Mouse (Mus musculus) limb, embryonic 11.5 days (tissue): ENCODE data around the gene Tnrc6b. TPM values are rescaled to one million over a fixed set of nuclear protein-coding genes. Genes with fewer than 3 reads are reported as not detected.

Experiments
- ATAC-seq: fragments of 200-750 bp; cut with Nextera tagmentation; 2 replicates; pipeline ENCODE4 v1.8.0; 2017; ENCODE audit warnings: low read depth; ENCODE audit not compliant: insufficient number of reproducible peaks, low FRiP score, low TSS enrichment
- DNase-seq: peaks from one replicate; pipeline ENCODE4 v3.0.0-alpha.2; 2015; ENCODE audit warnings: low spot score
- H3K27ac ChIP-seq: fragments of 300-500 bp; sonication (generic); replicated peaks from 2 replicates; pipeline ENCODE4 v1.5.1; 2014; ENCODE audit warnings: low read depth, mild to moderate bottlenecking, low read length
- H3K27me3 ChIP-seq: fragments of 300-500 bp; sonication (generic); 2 replicates; pipeline ENCODE4 v1.6.1; 2014; ENCODE audit warnings: mild to moderate bottlenecking, low read length, mixed read lengths; ENCODE audit not compliant: control insufficient read depth, insufficient read depth
- H3K36me3 ChIP-seq: fragments of 300-500 bp; sonication (generic); 2 replicates; pipeline ENCODE4 v1.6.1; 2014; ENCODE audit warnings: mild to moderate bottlenecking, low read length, moderate library complexity, mixed read lengths; ENCODE audit not compliant: control insufficient read depth, insufficient read depth
- H3K4me1 ChIP-seq: fragments of 300-500 bp; sonication (generic); 2 replicates; pipeline ENCODE4 v1.6.1; 2014; ENCODE audit warnings: low read length, mixed read lengths; ENCODE audit not compliant: control insufficient read depth, insufficient read depth
- H3K4me2 ChIP-seq: fragments of 300-500 bp; sonication (generic); 2 replicates; pipeline ENCODE4 v1.6.1; 2014; ENCODE audit warnings: low read depth, mild to moderate bottlenecking, moderate library complexity; ENCODE audit not compliant: severe bottlenecking
- H3K4me3 ChIP-seq: fragments of 300-500 bp; sonication (generic); 2 replicates; pipeline ENCODE4 v1.5.1; 2014; ENCODE audit warnings: low read depth, low read length
- H3K9ac ChIP-seq: fragments of 300-500 bp; sonication (generic); 2 replicates; pipeline ENCODE4 v1.6.1; 2014; ENCODE audit warnings: mild to moderate bottlenecking, low read length
- H3K9me3 ChIP-seq: fragments of 300-500 bp; sonication (generic); 2 replicates; pipeline ENCODE4 v1.6.1; 2016; ENCODE audit warnings: low read length; ENCODE audit not compliant: control insufficient read depth
- WGBS: fragments of 180-500 bp; shearing (Covaris S2); extraction: QIAGEN DNeasy Blood & Tissue Kit; methylation state at CpG from one replicate; pipeline ENCODE4 v1.1.7; 2014; 5-methylcytosine and 5-hydroxymethylcytosine counted together
- polyA plus RNA-seq: library from polyadenylated mRNA; unstranded; fragments of >200 nt; fragmentation: Nextera tagmentation; extraction: Ambion mirVana; gene quantifications from 2 replicates; pipeline ENCODE4 v1.2.1, GENCODE M21; 2014

Tnrc6b gene
- polyA plus RNA-seq, 1 experiment from 2014 or later = 15.4 TPM

DNA sequence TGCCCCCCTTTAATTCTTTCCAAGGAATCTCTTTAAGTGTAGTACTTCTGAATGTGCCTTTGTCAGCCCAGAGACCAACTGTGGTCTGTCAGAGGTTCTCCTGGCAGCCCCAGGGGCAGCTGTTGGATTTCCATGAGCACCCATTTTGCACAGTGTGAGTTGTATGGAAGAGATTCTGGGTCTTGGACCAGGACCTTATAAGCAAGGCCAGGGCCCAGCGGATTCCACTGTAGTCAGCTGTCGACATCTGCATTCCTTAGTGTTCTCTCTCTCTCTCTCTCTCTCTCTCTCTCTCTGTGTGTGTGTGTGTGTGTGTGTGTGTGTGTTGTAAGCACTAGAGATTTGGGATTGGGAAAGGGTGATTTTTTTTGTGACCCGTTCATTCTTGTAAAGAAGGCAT lies 225.6 kb downstream of the Tnrc6b start:
- Histone ChIP-seq H3K9ac (no peak overlapping the region), H3K36me3 (no peaks in the 10 kb centered on the region; the same call in 1 of the 2 replicates), H3K4me3 (no peak overlapping the region), H3K9me3 (no peaks in the 10 kb centered on the region), H3K27ac (no peak overlapping the region), H3K4me2 (no peak overlapping the region), H3K27me3 (no peaks in the 10 kb centered on the region), H3K4me1 (no peaks in the 10 kb centered on the region)
- WGBS = 85% methylated on average over 3 of the region's 3 CpGs
- ATAC-seq = no peak
- no peak for DNase-seq

DNA sequence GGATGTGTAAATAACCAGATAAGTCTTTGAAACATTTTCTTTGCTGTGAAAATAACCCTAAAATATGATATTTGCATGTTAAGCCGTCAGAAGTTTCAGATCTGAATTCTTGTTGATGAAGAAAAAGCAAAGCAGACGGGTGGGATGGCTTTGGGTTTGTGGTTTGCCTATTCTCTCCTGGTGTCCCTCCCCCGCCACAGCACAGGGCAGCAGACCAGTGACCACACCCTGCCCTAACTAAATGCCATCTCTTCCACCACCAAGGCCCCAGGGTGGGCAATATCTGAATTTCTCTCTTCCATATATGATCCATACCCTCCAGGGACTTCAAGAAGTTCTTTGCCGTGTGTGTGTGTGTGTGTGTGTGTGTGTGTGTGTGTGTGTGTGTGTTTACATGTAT lies 227.5 kb downstream of the Tnrc6b start:
- Histone ChIP-seq H3K9ac (no peak overlapping the region), H3K36me3 (no peaks in the 10 kb centered on the region), H3K27ac (no peak overlapping the region), H3K4me3 (no peak overlapping the region), H3K27me3 (no peaks in the 10 kb centered on the region), H3K9me3 (no peaks in the 10 kb centered on the region), H3K4me1 (no peaks in the 10 kb centered on the region), H3K4me2 (no peak overlapping the region)
- WGBS = 86% methylated on average over 4 of the region's 4 CpGs
- ATAC-seq = no peak
- no peak for DNase-seq

GRCm38 (mm10) chr15:80939401-80939800 lies 228.3 kb downstream of the Tnrc6b start:
- DNase-seq (no peak), ATAC-seq (no peak)
- Histone ChIP-seq H3K4me2 (no peak overlapping the region), H3K27ac (no peak overlapping the region), H3K36me3 (no peaks in the 10 kb centered on the region), H3K4me3 (no peak overlapping the region), H3K9me3 (no peaks in the 10 kb centered on the region), H3K27me3 (no peaks in the 10 kb centered on the region), H3K4me1 (no peaks in the 10 kb centered on the region), H3K9ac (no peak overlapping the region)
- 89% methylated on average over 5 of the region's 5 CpGs for WGBS

- Histone ChIP-seq H3K4me1 (no peaks in the 10 kb centered on the region), H3K27me3 (no peaks in the 10 kb centered on the region), H3K9me3 (no peaks in the 10 kb centered on the region), H3K36me3 (no peaks in the 10 kb centered on the region), H3K4me3 (no peak overlapping the region), H3K27ac (no peak overlapping the region), H3K9ac (no peak overlapping the region), H3K4me2 (no peak overlapping the region)
- DNase-seq (no peak), ATAC-seq (no peak)
- 93% methylated on average over 6 of the region's 6 CpGs for WGBS
Measured at GRCm38 (mm10) chr15:80941468-80942040, 230.4 kb downstream of the Tnrc6b start.

DNA sequence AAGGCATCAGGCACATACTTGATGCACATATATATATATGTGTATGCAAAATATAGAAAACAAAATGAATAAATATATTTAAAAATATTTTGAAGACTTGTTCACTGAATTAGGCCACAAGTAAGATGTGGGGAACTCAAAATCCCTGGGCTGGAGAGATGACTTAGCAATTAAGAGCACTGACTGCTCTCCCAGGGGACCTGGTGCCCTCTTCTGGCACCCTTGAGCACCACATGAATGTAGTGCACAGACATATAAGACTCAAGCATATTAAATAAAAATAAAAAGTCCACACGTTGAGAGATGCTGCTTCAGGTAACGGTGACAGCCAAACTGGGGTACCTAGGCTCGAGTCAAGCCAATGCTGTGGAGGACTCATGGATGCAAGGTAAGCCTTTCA lies 234.7 kb downstream of the Tnrc6b start:
- H3K9me3 ChIP-seq = no peaks in the 10 kb centered on the region
- no peak overlapping the region for H3K4me2 ChIP-seq
- no peak for ATAC-seq
- H3K9ac ChIP-seq = no peak overlapping the region
- WGBS = 63% methylated on average over 3 of the region's 3 CpGs
- no peaks in the 10 kb centered on the region for H3K36me3 ChIP-seq
- H3K27ac ChIP-seq = no peak overlapping the region
- no peak overlapping the region for H3K4me3 ChIP-seq
- no peaks in the 10 kb centered on the region for H3K27me3 ChIP-seq
- no peak for DNase-seq
- H3K4me1 ChIP-seq = peaks cover 2% of the 10 kb centered on the region; the same call in 1 of the 2 replicates

- DNase-seq (peak; percentile 92), ATAC-seq (peak; percentile 87)
- WGBS = 1% methylated on average over 63 of the region's 63 CpGs
- peak within 1 kb of the TSS; percentile 78 for H3K9ac ChIP-seq
- no peaks in the 10 kb centered on the region for H3K9me3 ChIP-seq
- peak within 1 kb of the TSS; percentile 47; the same call in 1 of the 2 replicates for H3K27ac ChIP-seq
- H3K36me3 ChIP-seq = peaks cover 8% of the 10 kb centered on the region; the same call in 1 of the 2 replicates
- peak within 1 kb of the TSS; percentile 91 for H3K4me3 ChIP-seq
- peaks cover 2% of the 10 kb centered on the region; the same call in 1 of the 2 replicates for H3K4me1 ChIP-seq
- peak within 1 kb of the TSS; percentile 57 for H3K4me2 ChIP-seq
- no peaks in the 10 kb centered on the region for H3K27me3 ChIP-seq
Measured at GRCm38 (mm10) chr15:80948145-80949135, 237.3 kb downstream of the Tnrc6b start, which contains the start of gene Adsl. Adsl (plus strand) TSS chr15:80948490.

GRCm38 (mm10) chr15:80949431-80949830 lies 238.3 kb downstream of the Tnrc6b start:
- 61% methylated on average over 4 of the region's 4 CpGs for WGBS
- ATAC-seq = no peak
- peak overlapping the region; percentile 57 for H3K4me2 ChIP-seq

DNA sequence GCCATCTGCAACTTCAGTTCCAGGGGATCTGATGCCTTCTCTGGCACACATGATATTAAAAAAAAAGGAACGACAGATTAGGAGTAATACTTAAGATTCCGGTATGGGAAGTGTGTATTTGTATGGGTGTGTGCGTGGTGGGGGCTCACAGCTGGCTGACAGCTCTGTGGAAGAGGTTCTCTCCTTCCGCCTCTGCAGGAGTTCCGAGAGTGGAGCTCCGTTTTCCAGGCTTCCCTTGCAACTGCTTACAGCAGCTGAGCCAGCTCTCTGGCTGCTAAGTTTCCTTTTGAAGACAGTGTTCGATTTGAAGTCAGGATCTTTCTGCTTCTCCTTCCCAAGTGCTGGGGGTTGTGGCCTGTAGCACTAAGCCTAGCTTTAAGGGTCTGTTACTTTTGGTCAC lies 238.9 kb downstream of the Tnrc6b start:
- no peak for DNase-seq
- Histone ChIP-seq H3K36me3 (peaks cover 18% of the 10 kb centered on the region), H3K4me2 (no peak overlapping the region), H3K9ac (no peak overlapping the region), H3K27me3 (no peaks in the 10 kb centered on the region), H3K27ac (no peak overlapping the region), H3K9me3 (no peaks in the 10 kb centered on the region), H3K4me3 (no peak overlapping the region), H3K4me1 (peaks cover 2% of the 10 kb centered on the region; the same call in 1 of the 2 replicates)
- no peak for ATAC-seq
- 95% methylated on average over 7 of the region's 7 CpGs for WGBS

More at GRCm38 (mm10) chr15:80949431-80949830, 238.3 kb downstream of the Tnrc6b start:
- H3K4me1 ChIP-seq = peaks cover 2% of the 10 kb centered on the region; the same call in 1 of the 2 replicates
- H3K36me3 ChIP-seq = peaks cover 13% of the 10 kb centered on the region; the same call in 1 of the 2 replicates
- peak overlapping the region; percentile 78; the same call in 1 of the 2 replicates for H3K9ac ChIP-seq
- H3K27ac ChIP-seq = no peak overlapping the region
- DNase-seq = no peak
- peak overlapping the region; percentile 91 for H3K4me3 ChIP-seq
- no peaks in the 10 kb centered on the region for H3K9me3 ChIP-seq
- no peaks in the 10 kb centered on the region for H3K27me3 ChIP-seq
